Mouse (Mus musculus) left cerebral cortex, adult 11 months (tissue): Measurements from ENCODE around the gene Tmem150b.

Source experiments
- DNase-seq: peaks from one replicate; pipeline ENCODE4 v3.0.0; 2022; ENCODE audit warnings: low spot score

Gene Tmem150b

GRCm38 (mm10) chr7:4731090-4731489 is 6.0 kb upstream of the Tmem150b start:
- DNase-seq = no peak

- DNase-seq = no peak
Observed at GRCm38 (mm10) chr7:4724359-4724758, 690 bp downstream of the Tmem150b start.

- DNase-seq = peak; percentile 35
Observed at GRCm38 (mm10) chr7:4723508-4723907, 1.5 kb downstream of the Tmem150b start.

- no peak for DNase-seq
Observed at GRCm38 (mm10) chr7:4719276-4719675, 5.8 kb downstream of the Tmem150b start.

- DNase-seq = no peak
Observed at GRCm38 (mm10) chr7:4716955-4717354, 8.1 kb downstream of the Tmem150b start.

GRCm38 (mm10) chr7:4712594-4712993 is 12.5 kb downstream of the Tmem150b start:
- DNase-seq = no peak

GRCm38 (mm10) chr7:4705098-4705497 is 20.0 kb downstream of the Tmem150b start:
- no peak for DNase-seq

- no peak for DNase-seq
Observed at GRCm38 (mm10) chr7:4703195-4703594, 21.9 kb downstream of the Tmem150b start.

GRCm38 (mm10) chr7:4702334-4702733 is 22.7 kb downstream of the Tmem150b start:
- no peak for DNase-seq

- no peak for DNase-seq
Observed at GRCm38 (mm10) chr7:4693004-4693403, 32.0 kb downstream of the Tmem150b start.

GRCm38 (mm10) chr7:4690951-4691653 is 33.9 kb downstream of the Tmem150b start:
- DNase-seq = no peak

GRCm38 (mm10) chr7:4690387-4690786 is 34.7 kb downstream of the Tmem150b start, which contains the start of gene Brsk1:
Gene Brsk1 (plus strand): TSS chr7:4690604.
- peak; percentile 60 for DNase-seq

- DNase-seq = peak; percentile 93
Observed at GRCm38 (mm10) chr7:4684632-4685417, 40.2 kb downstream of the Tmem150b start, which contains the start of gene Hspbp1. Gene Hspbp1 (minus strand): TSS chr7:4685068.

GRCm38 (mm10) chr7:4684203-4684602 is 40.8 kb downstream of the Tmem150b start:
- DNase-seq = no peak

- no peak for DNase-seq
Observed at GRCm38 (mm10) chr7:4683307-4683706, 41.7 kb downstream of the Tmem150b start.

- DNase-seq = no peak
Observed at GRCm38 (mm10) chr7:4675200-4675599, 49.8 kb downstream of the Tmem150b start.

GRCm38 (mm10) chr7:4674114-4674731 is 50.8 kb downstream of the Tmem150b start:
- DNase-seq = no peak

GRCm38 (mm10) chr7:4671956-4672355 is 53.1 kb downstream of the Tmem150b start:
- DNase-seq = no peak

GRCm38 (mm10) chr7:4670655-4671255 is 54.3 kb downstream of the Tmem150b start:
- no peak for DNase-seq

GRCm38 (mm10) chr7:4669156-4669555 is 55.9 kb downstream of the Tmem150b start:
- no peak for DNase-seq

GRCm38 (mm10) chr7:4668506-4668905 is 56.5 kb downstream of the Tmem150b start:
- no peak for DNase-seq

GRCm38 (mm10) chr7:4666871-4667270 is 58.2 kb downstream of the Tmem150b start:
- DNase-seq = no peak
